Mouse (Mus musculus): ENCODE data around the gene Entpd1. TPM values are rescaled to one million over a fixed set of nuclear protein-coding genes. Genes with fewer than 3 reads are reported as not detected.
"Not testable (repeated sequence)": the region's sequence is repeated elsewhere in the genome, so short reads cannot be mapped to it uniquely, and the experiment has no call there.

The Entpd1 gene
- polyA plus RNA-seq, 1 experiment from 2014 or later = 13.1 TPM

DNA sequence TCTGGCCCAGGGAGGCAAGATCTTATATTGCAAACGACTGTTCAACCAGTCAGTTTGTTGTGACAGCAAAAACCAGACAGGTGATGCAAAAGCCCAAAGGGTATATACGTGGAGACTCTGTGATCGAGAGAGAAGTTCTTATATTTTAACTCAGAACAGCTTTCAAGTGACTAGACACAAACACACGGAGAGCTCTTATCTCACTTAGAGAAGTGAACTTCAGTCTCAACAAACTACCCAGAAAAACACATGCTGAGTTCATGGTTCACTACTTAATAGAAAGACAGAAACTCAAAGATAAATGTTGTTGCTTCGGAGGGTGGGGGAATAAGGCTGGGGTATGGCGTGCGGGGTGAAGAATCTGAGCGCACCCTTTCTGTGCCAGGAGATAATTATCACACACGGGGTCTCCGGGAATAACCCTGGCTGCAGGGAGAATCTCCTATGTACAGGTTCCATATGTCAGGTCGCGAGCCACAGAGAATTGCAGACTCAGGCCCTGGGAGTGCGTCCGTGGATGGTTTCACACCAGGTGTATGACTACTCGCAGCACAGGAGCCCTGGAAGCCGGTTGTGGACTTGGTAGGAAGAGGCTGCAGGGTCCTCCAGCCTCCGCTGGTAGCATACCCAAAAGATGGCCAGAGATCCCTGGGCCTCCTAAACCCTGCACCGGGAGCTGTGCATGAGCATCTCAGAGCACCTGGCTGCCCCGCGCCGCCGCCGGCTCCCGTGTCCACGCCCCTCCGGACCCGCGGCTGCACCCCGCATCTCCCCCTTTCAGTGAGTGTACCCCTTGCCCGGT lies 24.5 kb upstream of the Entpd1 start:
- Histone ChIP-seq H3K27me3 (ENCODE audit: control insufficient read depth, insufficient read depth, low read length) (no peaks in the 10 kb centered on the region), H3K4me2 (peak overlapping the region; percentile 85), H3K9ac (ENCODE audit: low read depth, low read length) (peak overlapping the region; percentile 79), H3K4me3 (ENCODE audit: low read depth, low read length) (peak overlapping the region; percentile 66), H3K36me3 (ENCODE audit: control insufficient read depth, insufficient read depth, low read length) (peaks cover 2% of the 10 kb centered on the region; the same call in 1 of the 2 replicates), H3K27ac (ENCODE audit: low read depth, low read length) (0 out of 2 replicates have a peak overlapping the region, but pooled peaks have one; percentile 16), H3K4me1 (ENCODE audit: control insufficient read depth, insufficient read depth, low read length) (peaks cover 9% of the 10 kb centered on the region), H3K9me3 (replicated peaks; ENCODE audit: control insufficient read depth, low read length) (no peaks in the 10 kb centered on the region)
- WGBS (ENCODE audit: insufficient replicate concordance) = 6% methylated on average over 30 of the region's 30 CpGs
- ATAC-seq (replicated peaks; ENCODE audit: insufficient number of reproducible peaks, low FRiP score, low TSS enrichment) = peak; percentile 29

- Histone ChIP-seq H3K27ac (ENCODE audit: low read depth, low read length) (peak within 1 kb of the TSS; percentile 57), H3K4me3 (ENCODE audit: low read depth, low read length) (peak within 1 kb of the TSS; percentile 66), H3K4me1 (ENCODE audit: control insufficient read depth, insufficient read depth, low read length) (peaks cover 9% of the 10 kb centered on the region), H3K9ac (ENCODE audit: low read depth, low read length) (peak within 1 kb of the TSS; percentile 79), H3K36me3 (ENCODE audit: control insufficient read depth, insufficient read depth, low read length) (peaks cover 2% of the 10 kb centered on the region; the same call in 1 of the 2 replicates), H3K9me3 (replicated peaks; ENCODE audit: control insufficient read depth, low read length) (no peaks in the 10 kb centered on the region), H3K4me2 (peak within 1 kb of the TSS; percentile 85), H3K27me3 (ENCODE audit: control insufficient read depth, insufficient read depth, low read length) (no peaks in the 10 kb centered on the region)
- 0% methylated on average over 34 of the region's 34 CpGs for WGBS (ENCODE audit: insufficient replicate concordance)
- peak; percentile 92 for ATAC-seq (replicated peaks; ENCODE audit: insufficient number of reproducible peaks, low FRiP score, low TSS enrichment)
These were observed 23.9 kb upstream of the Entpd1 start, which contains the start of gene Aldh18a1 for GRCm38 (mm10) chr19:40588293-40588654. Aldh18a1 (minus strand) TSS chr19:40588463.

- Histone ChIP-seq H3K4me2 (peak overlapping the region; percentile 85), H3K9ac (ENCODE audit: low read depth, low read length) (peak overlapping the region; percentile 68), H3K36me3 (ENCODE audit: control insufficient read depth, insufficient read depth, low read length) (no peaks in the 10 kb centered on the region; the same call in 1 of the 2 replicates), H3K9me3 (replicated peaks; ENCODE audit: control insufficient read depth, low read length) (no peaks in the 10 kb centered on the region), H3K4me3 (ENCODE audit: low read depth, low read length) (peak overlapping the region; percentile 66), H3K27me3 (ENCODE audit: control insufficient read depth, insufficient read depth, low read length) (no peaks in the 10 kb centered on the region), H3K4me1 (ENCODE audit: control insufficient read depth, insufficient read depth, low read length) (peaks cover 9% of the 10 kb centered on the region), H3K27ac (ENCODE audit: low read depth, low read length) (peak overlapping the region; percentile 57)
- peak; percentile 57 for ATAC-seq (replicated peaks; ENCODE audit: insufficient number of reproducible peaks, low FRiP score, low TSS enrichment)
- 1% methylated on average over 18 of the region's 18 CpGs for WGBS (ENCODE audit: insufficient replicate concordance)
These were observed 23.2 kb upstream of the Entpd1 start for GRCm38 (mm10) chr19:40588847-40589529.

DNA sequence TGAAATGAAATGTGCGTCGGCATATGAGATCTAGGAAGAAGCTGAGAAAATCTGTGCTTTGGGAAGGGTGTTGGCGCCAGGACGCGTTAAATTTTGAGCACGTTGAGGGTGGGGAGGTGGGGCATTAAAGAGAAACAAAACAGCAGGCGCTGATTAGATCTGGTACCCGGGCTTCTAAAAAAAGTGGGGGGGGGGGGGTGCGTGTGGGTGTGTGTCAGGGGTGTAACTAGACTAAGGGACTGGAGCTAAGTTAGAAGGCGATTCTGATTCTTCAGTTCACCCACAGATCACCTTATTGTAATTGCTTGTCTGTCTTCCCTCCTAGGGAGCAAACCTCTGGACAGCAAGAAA lies 22.7 kb upstream of the Entpd1 start:
- ATAC-seq (replicated peaks; ENCODE audit: insufficient number of reproducible peaks, low FRiP score, low TSS enrichment) = no peak
- H3K9ac ChIP-seq (ENCODE audit: low read depth, low read length) = peak overlapping the region; percentile 68
- H3K27me3 ChIP-seq (ENCODE audit: control insufficient read depth, insufficient read depth, low read length) = no peaks in the 10 kb centered on the region
- H3K27ac ChIP-seq (ENCODE audit: low read depth, low read length) = 0 out of 2 replicates have a peak overlapping the region, but pooled peaks have one; percentile 54
- H3K4me3 ChIP-seq (ENCODE audit: low read depth, low read length) = peak overlapping the region; percentile 66
- peak overlapping the region; percentile 85 for H3K4me2 ChIP-seq
- no peaks in the 10 kb centered on the region; the same call in 1 of the 2 replicates for H3K36me3 ChIP-seq (ENCODE audit: control insufficient read depth, insufficient read depth, low read length)
- H3K9me3 ChIP-seq (replicated peaks; ENCODE audit: control insufficient read depth, low read length) = no peaks in the 10 kb centered on the region
- under 1% methylated on average over 9 of the region's 10 CpGs for WGBS (ENCODE audit: insufficient replicate concordance)
- H3K4me1 ChIP-seq (ENCODE audit: control insufficient read depth, insufficient read depth, low read length) = peaks cover 9% of the 10 kb centered on the region

- ATAC-seq (replicated peaks; ENCODE audit: insufficient number of reproducible peaks, low FRiP score, low TSS enrichment) = no peak
- Histone ChIP-seq H3K4me3 (ENCODE audit: low read depth, low read length) (no peak overlapping the region), H3K36me3 (ENCODE audit: control insufficient read depth, insufficient read depth, low read length) (no peaks in the 10 kb centered on the region; the same call in 1 of the 2 replicates), H3K27me3 (ENCODE audit: control insufficient read depth, insufficient read depth, low read length) (no peaks in the 10 kb centered on the region), H3K9ac (ENCODE audit: low read depth, low read length) (no peak overlapping the region), H3K4me2 (no peak overlapping the region), H3K9me3 (replicated peaks; ENCODE audit: control insufficient read depth, low read length) (no peaks in the 10 kb centered on the region), H3K27ac (ENCODE audit: low read depth, low read length) (no peak overlapping the region), H3K4me1 (ENCODE audit: control insufficient read depth, insufficient read depth, low read length) (no peaks in the 10 kb centered on the region)
- WGBS (ENCODE audit: insufficient replicate concordance) = 75% methylated on average over 3 of the region's 3 CpGs
These were observed 16.9 kb upstream of the Entpd1 start for GRCm38 (mm10) chr19:40595231-40595630.

DNA sequence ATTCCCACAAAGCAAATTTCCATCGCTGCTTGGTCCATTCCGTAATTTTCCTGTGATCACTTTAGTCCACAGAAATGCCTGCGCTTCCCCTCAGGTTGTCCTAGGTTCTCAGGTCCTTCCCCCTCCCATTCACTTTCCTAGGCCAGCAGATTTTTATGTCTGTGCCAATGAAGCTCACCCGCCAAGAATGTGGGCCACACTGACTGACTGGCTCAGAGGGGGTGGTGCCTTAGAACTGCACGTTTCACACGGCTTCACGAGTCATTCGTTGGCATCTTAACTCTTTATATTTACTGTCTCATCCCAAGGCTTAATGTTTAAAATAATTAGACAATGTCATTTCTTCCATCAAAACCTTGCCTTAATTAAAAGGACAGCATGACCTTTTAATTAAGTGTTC lies 16.3 kb upstream of the Entpd1 start:
- H3K27ac ChIP-seq (ENCODE audit: low read depth, low read length) = no peak overlapping the region
- ATAC-seq (replicated peaks; ENCODE audit: insufficient number of reproducible peaks, low FRiP score, low TSS enrichment) = no peak
- no peaks in the 10 kb centered on the region; the same call in 1 of the 2 replicates for H3K36me3 ChIP-seq (ENCODE audit: control insufficient read depth, insufficient read depth, low read length)
- WGBS (ENCODE audit: insufficient replicate concordance) = 87% methylated on average over 8 of the region's 8 CpGs
- no peak overlapping the region for H3K4me2 ChIP-seq
- H3K9me3 ChIP-seq (replicated peaks; ENCODE audit: control insufficient read depth, low read length) = no peaks in the 10 kb centered on the region
- no peak overlapping the region for H3K4me3 ChIP-seq (ENCODE audit: low read depth, low read length)
- no peaks in the 10 kb centered on the region for H3K4me1 ChIP-seq (ENCODE audit: control insufficient read depth, insufficient read depth, low read length)
- no peak overlapping the region for H3K9ac ChIP-seq (ENCODE audit: low read depth, low read length)
- no peaks in the 10 kb centered on the region for H3K27me3 ChIP-seq (ENCODE audit: control insufficient read depth, insufficient read depth, low read length)

- not testable (repeated sequence) for H3K9ac ChIP-seq (ENCODE audit: low read depth, low read length); H3K36me3 ChIP-seq (ENCODE audit: control insufficient read depth, insufficient read depth, low read length); ATAC-seq (replicated peaks; ENCODE audit: insufficient number of reproducible peaks, low FRiP score, low TSS enrichment); H3K4me1 ChIP-seq (ENCODE audit: control insufficient read depth, insufficient read depth, low read length); H3K9me3 ChIP-seq (replicated peaks; ENCODE audit: control insufficient read depth, low read length); H3K27me3 ChIP-seq (ENCODE audit: control insufficient read depth, insufficient read depth, low read length); H3K4me2 ChIP-seq; H3K4me3 ChIP-seq (ENCODE audit: low read depth, low read length); H3K27ac ChIP-seq (ENCODE audit: low read depth, low read length)
- WGBS (ENCODE audit: insufficient replicate concordance) = 88% methylated on average over 5 of the region's 5 CpGs
These were observed 11.3 kb upstream of the Entpd1 start for GRCm38 (mm10) chr19:40600846-40601245.

GRCm38 (mm10) chr19:40601870-40602269 lies 10.3 kb upstream of the Entpd1 start:
- H3K9ac ChIP-seq (ENCODE audit: low read depth, low read length) = no peak overlapping the region
- no peaks in the 10 kb centered on the region for H3K4me1 ChIP-seq (ENCODE audit: control insufficient read depth, insufficient read depth, low read length)
- no peak for ATAC-seq (replicated peaks; ENCODE audit: insufficient number of reproducible peaks, low FRiP score, low TSS enrichment)
- H3K4me3 ChIP-seq (ENCODE audit: low read depth, low read length) = no peak overlapping the region
- 74% methylated on average over 3 of the region's 3 CpGs for WGBS (ENCODE audit: insufficient replicate concordance)
- no peaks in the 10 kb centered on the region for H3K27me3 ChIP-seq (ENCODE audit: control insufficient read depth, insufficient read depth, low read length)
- H3K9me3 ChIP-seq (replicated peaks; ENCODE audit: control insufficient read depth, low read length) = no peaks in the 10 kb centered on the region
- no peak overlapping the region for H3K4me2 ChIP-seq
- no peak overlapping the region for H3K27ac ChIP-seq (ENCODE audit: low read depth, low read length)
- no peaks in the 10 kb centered on the region for H3K36me3 ChIP-seq (ENCODE audit: control insufficient read depth, insufficient read depth, low read length)

All from heart, embryonic 11.5 days (tissue).